Mouse (Mus musculus): ENCODE measurements around the gene 4933434E20Rik. TPM values are rescaled to one million over a fixed set of nuclear protein-coding genes. Genes with fewer than 3 reads are reported as not detected.

4933434E20Rik gene
- polyA plus RNA-seq, 1 experiment, result 112 TPM

DNA sequence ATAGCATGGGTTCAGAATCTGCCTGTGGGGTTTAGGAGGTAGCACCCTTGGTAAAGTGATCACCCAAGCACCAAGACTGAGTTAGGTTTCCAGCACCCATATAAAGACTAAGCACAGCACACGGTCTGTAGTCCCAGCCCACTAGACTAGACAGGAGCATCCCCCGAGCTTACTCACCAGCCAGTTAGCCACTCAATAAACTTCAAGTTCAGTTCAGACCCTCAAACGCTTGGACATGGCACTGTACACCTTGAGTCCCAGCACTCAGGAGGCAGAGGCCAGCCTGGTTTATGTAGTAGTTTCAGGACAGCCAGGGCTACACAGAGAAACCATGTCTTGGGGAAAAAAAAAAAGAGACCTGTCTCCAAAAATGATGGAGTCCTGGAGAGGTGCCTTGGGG is 49.6 kb downstream of the 4933434E20Rik start:
- WGBS, result 89% methylated on average over 3 of the region's 3 CpGs
- DNase-seq, result no peak
- Histone ChIP-seq H3K4me1 (ENCODE audit: control insufficient read depth, insufficient read depth, low read length) (no peaks in the 10 kb centered on the region), H3K4me3 (replicated peaks; ENCODE audit: insufficient read depth, low read depth, low read length) (no peak overlapping the region), H3K27me3 (ENCODE audit: control insufficient read depth, insufficient read depth, low read length) (no peaks in the 10 kb centered on the region), H3K27ac (ENCODE audit: insufficient read depth, low read length) (no peak overlapping the region)
- TF ChIP-seq CTCF (IDR thresholded peaks at IDR 0.05; ENCODE audit: borderline replicate concordance, insufficient read depth, low read depth, low read length), result no peak
- TF ChIP-seq POLR2A (IDR thresholded peaks at IDR 0.05; ENCODE audit: borderline replicate concordance, insufficient read depth, low read length), result no peak

DNA sequence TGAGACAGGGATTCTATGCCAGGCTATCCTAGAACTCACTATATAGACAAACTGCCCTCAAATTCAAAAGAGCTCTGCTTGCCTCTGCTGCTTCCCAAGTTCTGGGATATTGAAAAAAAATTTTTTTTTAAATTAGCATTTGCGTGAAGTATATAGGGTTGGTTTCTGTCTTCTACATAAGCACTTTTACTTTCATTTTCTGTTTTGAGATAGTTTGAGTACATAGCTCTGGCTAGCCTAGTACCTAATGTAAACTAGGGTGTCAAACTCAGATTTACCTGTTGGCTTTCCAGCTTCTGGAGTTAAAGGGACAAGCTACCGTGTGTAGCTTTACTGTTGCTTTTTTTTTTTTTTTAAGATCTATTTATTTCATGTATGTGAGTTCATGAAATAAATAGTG is 50.2 kb downstream of the 4933434E20Rik start:
- Histone ChIP-seq H3K4me3 (replicated peaks; ENCODE audit: insufficient read depth, low read depth, low read length) (no peak overlapping the region), H3K27ac (ENCODE audit: insufficient read depth, low read length) (no peak overlapping the region), H3K27me3 (ENCODE audit: control insufficient read depth, insufficient read depth, low read length) (no peaks in the 10 kb centered on the region), H3K4me1 (ENCODE audit: control insufficient read depth, insufficient read depth, low read length) (no peaks in the 10 kb centered on the region)
- DNase-seq, result no peak
- WGBS, result 95% methylated on average over 2 of the region's 2 CpGs
- TF ChIP-seq CTCF (IDR thresholded peaks at IDR 0.05; ENCODE audit: borderline replicate concordance, insufficient read depth, low read depth, low read length) (no peak), POLR2A (IDR thresholded peaks at IDR 0.05; ENCODE audit: borderline replicate concordance, insufficient read depth, low read length) (no peak)

DNA sequence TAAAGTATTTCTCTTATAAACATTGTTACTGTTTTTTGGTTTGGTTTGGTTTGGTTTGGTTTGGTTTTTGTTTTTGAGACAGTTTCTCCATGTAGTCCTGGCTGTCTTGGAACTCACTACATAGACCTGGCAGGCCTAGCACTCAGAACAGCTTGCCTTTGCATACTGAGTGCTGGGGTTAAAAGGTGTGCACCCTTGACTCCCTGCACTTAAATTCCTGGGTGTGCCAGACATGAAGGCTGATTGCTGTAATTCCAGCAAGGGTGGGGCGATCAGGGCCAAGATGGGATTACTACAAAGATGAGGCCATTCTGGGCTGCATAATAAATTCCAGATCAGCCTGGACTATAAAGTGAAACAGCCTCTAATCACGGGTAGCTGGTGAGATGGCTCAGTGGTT is 50.8 kb downstream of the 4933434E20Rik start:
- no peak overlapping the region for H3K4me3 ChIP-seq (replicated peaks; ENCODE audit: insufficient read depth, low read depth, low read length)
- no peaks in the 10 kb centered on the region for H3K27me3 ChIP-seq (ENCODE audit: control insufficient read depth, insufficient read depth, low read length)
- no peak overlapping the region for H3K27ac ChIP-seq (ENCODE audit: insufficient read depth, low read length)
- no peaks in the 10 kb centered on the region for H3K4me1 ChIP-seq (ENCODE audit: control insufficient read depth, insufficient read depth, low read length)
- TF ChIP-seq CTCF (IDR thresholded peaks at IDR 0.05; ENCODE audit: borderline replicate concordance, insufficient read depth, low read depth, low read length), result no peak
- TF ChIP-seq POLR2A (IDR thresholded peaks at IDR 0.05; ENCODE audit: borderline replicate concordance, insufficient read depth, low read length), result no peak
- no peak for DNase-seq
- WGBS, result 86% methylated on average over 2 of the region's 2 CpGs

DNA sequence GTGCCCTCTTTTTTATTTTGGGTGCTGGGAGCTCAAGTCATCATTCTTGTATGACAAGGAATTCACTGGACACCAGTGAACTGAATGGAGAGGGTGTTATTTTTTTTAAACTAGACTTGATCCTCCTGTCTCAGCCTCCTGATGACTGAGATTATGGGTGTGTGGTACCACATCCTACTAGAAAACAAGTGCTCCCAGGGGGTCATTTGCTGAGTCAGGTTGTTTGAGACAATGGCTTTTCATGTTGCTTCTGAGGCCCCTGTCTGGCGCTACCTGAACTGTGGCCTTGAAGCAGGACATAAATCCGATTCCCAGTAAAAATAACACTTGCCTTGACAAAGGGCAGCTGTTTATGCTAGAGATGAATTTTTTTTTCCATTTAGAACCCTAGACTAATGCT is 51.7 kb downstream of the 4933434E20Rik start:
- DNase-seq, result no peak
- Histone ChIP-seq H3K27me3 (ENCODE audit: control insufficient read depth, insufficient read depth, low read length) (no peaks in the 10 kb centered on the region), H3K4me3 (replicated peaks; ENCODE audit: insufficient read depth, low read depth, low read length) (no peak overlapping the region), H3K27ac (ENCODE audit: insufficient read depth, low read length) (no peak overlapping the region), H3K4me1 (ENCODE audit: control insufficient read depth, insufficient read depth, low read length) (no peaks in the 10 kb centered on the region)
- no peak for TF ChIP-seq POLR2A (IDR thresholded peaks at IDR 0.05; ENCODE audit: borderline replicate concordance, insufficient read depth, low read length)
- no peak for TF ChIP-seq CTCF (IDR thresholded peaks at IDR 0.05; ENCODE audit: borderline replicate concordance, insufficient read depth, low read depth, low read length)
- 94% methylated on average over 2 of the region's 2 CpGs for WGBS

DNA sequence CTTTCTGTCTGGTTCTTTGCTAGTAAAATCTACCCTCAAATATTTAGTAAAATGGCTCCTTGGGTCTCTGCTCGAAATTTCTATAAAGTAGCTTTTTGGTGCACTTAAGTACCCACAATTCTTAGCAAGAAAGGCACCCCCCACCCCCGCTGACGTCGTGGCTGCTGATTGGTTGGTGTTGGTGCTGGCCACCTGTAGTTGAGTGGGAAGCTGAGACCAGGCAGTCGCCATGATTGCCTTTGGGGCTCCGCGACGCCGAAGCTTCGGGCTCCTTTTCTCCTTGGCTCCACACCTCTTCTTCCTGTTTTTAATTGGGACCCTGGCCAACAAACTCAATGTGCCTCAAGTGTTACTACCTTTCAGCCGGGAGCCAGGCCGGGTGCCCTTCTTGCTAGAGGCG is 52.5 kb downstream of the 4933434E20Rik start, which contains the start of gene Nup210l:
Gene Nup210l, plus strand, starts transcription at position 195 of the 400 bp plus-strand sequence.
- 85% methylated on average over 13 of the region's 13 CpGs for WGBS
- DNase-seq, result no peak
- no peak within 1 kb of the TSS for H3K27ac ChIP-seq (ENCODE audit: insufficient read depth, low read length)
- no peak for TF ChIP-seq CTCF (IDR thresholded peaks at IDR 0.05; ENCODE audit: borderline replicate concordance, insufficient read depth, low read depth, low read length)
- no peak for TF ChIP-seq POLR2A (IDR thresholded peaks at IDR 0.05; ENCODE audit: borderline replicate concordance, insufficient read depth, low read length)
- H3K27me3 ChIP-seq (ENCODE audit: control insufficient read depth, insufficient read depth, low read length), result no peaks in the 10 kb centered on the region
- no peak within 1 kb of the TSS for H3K4me3 ChIP-seq (replicated peaks; ENCODE audit: insufficient read depth, low read depth, low read length)
- no peaks in the 10 kb centered on the region for H3K4me1 ChIP-seq (ENCODE audit: control insufficient read depth, insufficient read depth, low read length)

DNA sequence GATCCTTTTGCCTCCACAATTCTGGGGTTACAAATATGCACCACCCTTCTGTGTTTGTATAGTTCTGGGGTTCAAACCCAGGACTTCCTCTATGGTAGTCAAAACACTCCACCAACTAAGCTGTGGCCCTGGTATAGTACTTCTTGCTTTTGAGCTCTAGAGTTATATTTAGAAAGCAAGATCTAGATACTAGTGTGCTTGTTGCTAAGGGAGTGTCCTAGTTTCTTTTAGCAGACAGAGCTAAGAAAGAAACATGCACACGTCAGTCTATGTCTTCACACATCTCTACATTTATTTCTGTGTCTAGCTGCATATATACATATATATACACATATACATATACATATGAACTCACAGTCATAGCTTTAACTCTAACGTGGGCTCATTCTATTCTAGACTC is 60.3 kb downstream of the 4933434E20Rik start:
- no peak overlapping the region for H3K4me3 ChIP-seq (replicated peaks; ENCODE audit: insufficient read depth, low read depth, low read length)
- no peak overlapping the region for H3K27ac ChIP-seq (ENCODE audit: insufficient read depth, low read length)
- H3K4me1 ChIP-seq (ENCODE audit: control insufficient read depth, insufficient read depth, low read length), result no peaks in the 10 kb centered on the region
- 93% methylated on average over 2 of the region's 2 CpGs for WGBS
- TF ChIP-seq POLR2A (IDR thresholded peaks at IDR 0.05; ENCODE audit: borderline replicate concordance, insufficient read depth, low read length), result no peak
- TF ChIP-seq CTCF (IDR thresholded peaks at IDR 0.05; ENCODE audit: borderline replicate concordance, insufficient read depth, low read depth, low read length), result no peak
- no peak for DNase-seq
- H3K27me3 ChIP-seq (ENCODE audit: control insufficient read depth, insufficient read depth, low read length), result no peaks in the 10 kb centered on the region

DNA sequence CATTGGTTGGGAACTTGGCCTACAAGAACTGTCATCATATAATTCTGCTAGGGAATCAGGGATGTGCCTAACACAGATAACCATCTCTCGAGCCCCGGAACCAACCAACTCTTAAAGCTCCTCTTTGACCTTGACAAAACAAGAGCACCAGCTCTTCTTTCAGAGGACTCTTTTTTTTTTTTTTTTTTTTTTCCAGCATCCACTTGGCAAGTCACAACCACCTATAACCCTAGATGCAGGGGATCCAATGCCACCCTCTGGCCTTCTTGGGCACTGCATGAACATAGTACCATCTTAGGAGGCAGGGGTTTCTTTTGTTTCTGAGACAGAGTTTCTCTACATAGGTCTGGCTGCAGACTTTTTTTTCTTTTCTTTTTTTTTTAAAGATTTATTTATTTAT is 62.9 kb downstream of the 4933434E20Rik start:
- no peak for DNase-seq
- TF ChIP-seq CTCF (IDR thresholded peaks at IDR 0.05; ENCODE audit: borderline replicate concordance, insufficient read depth, low read depth, low read length) (no peak), POLR2A (IDR thresholded peaks at IDR 0.05; ENCODE audit: borderline replicate concordance, insufficient read depth, low read length) (no peak)
- no peaks in the 10 kb centered on the region for H3K27me3 ChIP-seq (ENCODE audit: control insufficient read depth, insufficient read depth, low read length)
- WGBS, result 90% methylated on average over 2 of the region's 2 CpGs
- H3K4me3 ChIP-seq (replicated peaks; ENCODE audit: insufficient read depth, low read depth, low read length), result no peak overlapping the region
- H3K4me1 ChIP-seq (ENCODE audit: control insufficient read depth, insufficient read depth, low read length), result no peaks in the 10 kb centered on the region
- H3K27ac ChIP-seq (ENCODE audit: insufficient read depth, low read length), result no peak overlapping the region

DNA sequence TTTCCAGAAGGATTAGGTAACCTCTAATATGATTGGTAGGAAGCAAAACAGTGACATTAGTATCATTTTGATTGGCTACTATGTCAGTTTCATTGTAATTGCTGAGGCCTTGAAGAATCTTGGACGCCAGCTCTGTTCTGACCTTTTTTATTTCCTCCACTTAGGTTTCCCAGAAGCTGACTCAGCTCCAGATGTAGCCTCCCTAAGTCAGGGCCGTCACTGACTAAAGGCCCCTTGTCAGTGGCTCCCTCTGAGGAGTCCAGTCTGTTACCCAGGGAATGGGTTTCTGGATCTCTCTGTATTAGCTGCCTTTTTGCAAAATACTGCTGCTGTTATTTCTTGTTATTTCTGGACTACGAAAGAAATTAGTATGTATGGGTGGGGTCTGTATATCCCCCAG is 64.1 kb downstream of the 4933434E20Rik start:
- no peak for DNase-seq
- TF ChIP-seq CTCF (IDR thresholded peaks at IDR 0.05; ENCODE audit: borderline replicate concordance, insufficient read depth, low read depth, low read length) (no peak), POLR2A (IDR thresholded peaks at IDR 0.05; ENCODE audit: borderline replicate concordance, insufficient read depth, low read length) (no peak)
- WGBS, result 82% methylated on average over 3 of the region's 3 CpGs
- Histone ChIP-seq H3K27me3 (ENCODE audit: control insufficient read depth, insufficient read depth, low read length) (no peaks in the 10 kb centered on the region), H3K27ac (ENCODE audit: insufficient read depth, low read length) (no peak overlapping the region), H3K4me3 (replicated peaks; ENCODE audit: insufficient read depth, low read depth, low read length) (no peak overlapping the region), H3K4me1 (ENCODE audit: control insufficient read depth, insufficient read depth, low read length) (no peaks in the 10 kb centered on the region)

Other genes with a start within 250 kb of the 4933434E20Rik start
- 1.7 and 1.9 TPM in 2 replicates for gene She, start 220.3 kb upstream of the 4933434E20Rik start, polyA plus RNA-seq (2012; rRNA removed)
- gene Il6ra, start 138.4 kb upstream of the 4933434E20Rik start, polyA plus RNA-seq (2012; rRNA removed), result 1.1 and 1.3 TPM in 2 replicates
- gene Atp8b2, start 88.1 kb upstream of the 4933434E20Rik start, polyA plus RNA-seq (2012; rRNA removed), result 91.9 and 97.8 TPM in 2 replicates
- 116 and 125 TPM in 2 replicates for gene Hax1, start 52.9 kb upstream of the 4933434E20Rik start, polyA plus RNA-seq (2012; rRNA removed)
- 90.4 and 102 TPM in 2 replicates for gene Ubap2l, start 992 bp downstream of the 4933434E20Rik start, polyA plus RNA-seq (2012; rRNA removed)
- 120 and 124 TPM in 2 replicates for gene Tpm3, start 21.0 kb downstream of the 4933434E20Rik start, polyA plus RNA-seq (2012; rRNA removed)
- gene Nup210l, start 52.5 kb downstream of the 4933434E20Rik start, polyA plus RNA-seq (2012; rRNA removed), result 0.16 and 0.27 TPM in 2 replicates
- 1,034 and 1,060 TPM in 2 replicates for gene Rps27, start 162.0 kb downstream of the 4933434E20Rik start, polyA plus RNA-seq (2012; rRNA removed)
- 10.2 and 11.2 TPM in 2 replicates for gene Rab13, start 162.1 kb downstream of the 4933434E20Rik start, polyA plus RNA-seq (2012; rRNA removed)
- gene Jtb, start 180.0 kb downstream of the 4933434E20Rik start, polyA plus RNA-seq (2012; rRNA removed), result 66.9 and 69.1 TPM in 2 replicates
- 0.23 and 0.51 TPM in 2 replicates for gene Creb3l4, start 191.9 kb downstream of the 4933434E20Rik start, polyA plus RNA-seq (2012; rRNA removed)
- 35.8 and 38.7 TPM in 2 replicates for gene Slc39a1, start 196.5 kb downstream of the 4933434E20Rik start, polyA plus RNA-seq (2012; rRNA removed)
- 78.2 and 91.2 TPM in 2 replicates for gene Crtc2, start 202.5 kb downstream of the 4933434E20Rik start, polyA plus RNA-seq (2012; rRNA removed)
- gene Dennd4b, start 213.5 kb downstream of the 4933434E20Rik start, polyA plus RNA-seq (2012; rRNA removed), result 65.4 and 77.0 TPM in 2 replicates
- 33.3 and 40.7 TPM in 2 replicates for gene Gatad2b, start 241.5 kb downstream of the 4933434E20Rik start, polyA plus RNA-seq (2012; rRNA removed)